Mouse (Mus musculus) MEL (cell line): ENCODE measurements around the gene Limch1. TPM values are rescaled to one million over a fixed set of nuclear protein-coding genes. Genes with fewer than 3 reads are reported as not detected.

ENCODE experiments used
- DNase-seq: peaks from one replicate; pipeline ENCODE4 v3.0.0; 2011; ENCODE audit warnings: low read depth, low spot score
- H3K27ac ChIP-seq: 2 replicates; pipeline ENCODE4 v1.5.1; 2012; ENCODE audit warnings: low read depth, mild to moderate bottlenecking, control low read depth, low read length, moderate library complexity; ENCODE audit not compliant: control insufficient read depth
- H3K27me3 ChIP-seq, 2 experiments: fragments of 150-350 bp in 1 of 2; sonication (generic) in 1 of 2; 2 replicates each; pipeline ENCODE4 v1.6.1; 2012; ENCODE audit warnings: low read length in 2 of 2, mild to moderate bottlenecking in 2 of 2, improper control_type of control experiment in 1 of 2, moderate library complexity in 1 of 2; ENCODE audit not compliant: insufficient read depth in 2 of 2, control insufficient read depth in 1 of 2
- H3K36me3 ChIP-seq, 2 experiments: 2 replicates each; pipeline ENCODE4 v1.6.1; 2012 to 2014; ENCODE audit warnings: low read length in 2 of 2, improper control_type of control experiment in 1 of 2, inconsistent platforms in 1 of 2, mild to moderate bottlenecking in 1 of 2; ENCODE audit not compliant: insufficient read depth in 2 of 2, control insufficient read depth in 1 of 2
- H3K4me1 ChIP-seq, 2 experiments: fragments of 150-350 bp in 1 of 2; sonication (generic) in 1 of 2; 2 replicates each; pipeline ENCODE4 v1.6.1; 2012; ENCODE audit warnings: low read length in 2 of 2, improper control_type of control experiment in 1 of 2, mild to moderate bottlenecking in 1 of 2; ENCODE audit not compliant: insufficient read depth in 2 of 2, control insufficient read depth in 1 of 2
- H3K4me3 ChIP-seq, 2 experiments: fragments of 150-350 bp in 1 of 2; sonication (generic) in 1 of 2; 2 replicates each; pipeline ENCODE4 v1.5.1; 2012; ENCODE audit warnings: low read depth in 2 of 2, low read length in 2 of 2, mild to moderate bottlenecking in 2 of 2, moderate library complexity in 2 of 2, control low read depth in 1 of 2, improper control_type of control experiment in 1 of 2; ENCODE audit not compliant: control insufficient read depth in 1 of 2, insufficient read depth in 1 of 2
- H3K79me2 ChIP-seq: 2 replicates; pipeline ENCODE4 v1.6.1; 2012; ENCODE audit warnings: mild to moderate bottlenecking, low read length, moderate library complexity; ENCODE audit not compliant: control insufficient read depth, poor library complexity, insufficient read depth
- H3K9ac ChIP-seq: 2 replicates; pipeline ENCODE4 v1.6.1; 2012; ENCODE audit warnings: low read depth, mild to moderate bottlenecking, control low read depth, low read length, moderate library complexity; ENCODE audit not compliant: control insufficient read depth, poor library complexity, severe bottlenecking
- H3K9me3 ChIP-seq: fragments of 150-350 bp; sonication (generic); replicated peaks from 2 replicates; pipeline ENCODE4 v1.6.1; 2012; ENCODE audit warnings: mild to moderate bottlenecking, low read length, improper control_type of control experiment, moderate library complexity; ENCODE audit not compliant: insufficient read depth
- BHLHE40 ChIP-seq: IDR thresholded peaks from 2 replicates; pipeline ENCODE4 v1.6.1; 2012; ENCODE audit warnings: low read depth, mild to moderate bottlenecking, inconsistent platforms, low read length, improper control_type of control experiment, borderline replicate concordance
- CHD1 ChIP-seq: IDR thresholded peaks from 2 replicates; pipeline ENCODE4 v1.6.1; 2012; ENCODE audit warnings: low read depth, mild to moderate bottlenecking, inconsistent platforms, low read length, improper control_type of control experiment
- CHD2 ChIP-seq: IDR thresholded peaks from 2 replicates; pipeline ENCODE4 v1.6.1; 2011; ENCODE audit warnings: low read length, improper control_type of control experiment
- CTCF ChIP-seq, 3 experiments: IDR thresholded peaks in 2 of 3; conservative IDR thresholded peaks in 1 of 3; 2 replicates each; pipeline ENCODE4 v1.5.1; 2011 to 2012; ENCODE audit warnings: low read length in 3 of 3, low read depth in 2 of 3, mild to moderate bottlenecking in 2 of 3, improper control_type of control experiment in 1 of 3, inconsistent platforms in 1 of 3, mixed read lengths in 1 of 3, moderate library complexity in 1 of 3; ENCODE audit not compliant: control insufficient read depth in 1 of 3, insufficient read depth in 1 of 3, poor library complexity in 1 of 3, severe bottlenecking in 1 of 3
- ELF1 ChIP-seq: IDR thresholded peaks from 2 replicates; pipeline ENCODE4 v1.6.1; 2014; ENCODE audit warnings: low read depth, mild to moderate bottlenecking, inconsistent platforms, low read length, improper control_type of control experiment, moderate library complexity
- GABPA ChIP-seq: IDR thresholded peaks from 2 replicates; pipeline ENCODE4 v1.6.1; 2012; ENCODE audit warnings: low read depth, mild to moderate bottlenecking, inconsistent platforms, low read length, improper control_type of control experiment, moderate library complexity
- KAT2A ChIP-seq: conservative IDR thresholded peaks from 2 replicates; pipeline ENCODE4 v1.6.1; 2012; ENCODE audit warnings: low read depth, low read length, improper control_type of control experiment, inconsistent platforms
- MAZ ChIP-seq: IDR thresholded peaks from 2 replicates; pipeline ENCODE4 v1.6.1; 2012; ENCODE audit warnings: low read depth, mild to moderate bottlenecking, inconsistent platforms, low read length, improper control_type of control experiment
- MEF2A ChIP-seq: IDR thresholded peaks from 2 replicates; pipeline ENCODE4 v1.6.1; 2014; ENCODE audit warnings: low read depth, mild to moderate bottlenecking, inconsistent platforms, low read length, improper control_type of control experiment; ENCODE audit not compliant: poor library complexity, insufficient replicate concordance, severe bottlenecking; ENCODE audit errors: extremely low read depth
- NRF1 ChIP-seq: IDR thresholded peaks from 2 replicates; pipeline ENCODE4 v1.6.1; 2014; ENCODE audit warnings: low read depth, mild to moderate bottlenecking, inconsistent platforms, low read length, improper control_type of control experiment, moderate library complexity; ENCODE audit not compliant: poor library complexity, insufficient read depth, severe bottlenecking
- POLR2AphosphoS2 ChIP-seq: IDR thresholded peaks from 2 replicates; pipeline ENCODE4 v1.6.1; 2011; ENCODE audit warnings: low read length, improper control_type of control experiment
- SIN3A ChIP-seq: IDR thresholded peaks from 2 replicates; pipeline ENCODE4 v1.6.1; 2012; ENCODE audit warnings: low read length, improper control_type of control experiment, inconsistent platforms
- SMC3 ChIP-seq: IDR thresholded peaks from 2 replicates; pipeline ENCODE4 v1.6.1; 2011; ENCODE audit warnings: low read depth, low read length, improper control_type of control experiment
- TBP ChIP-seq: IDR thresholded peaks from 2 replicates; pipeline ENCODE4 v1.8.0; 2011; ENCODE audit warnings: low read depth, low read length, improper control_type of control experiment
- TCF12 ChIP-seq: IDR thresholded peaks from 2 replicates; pipeline ENCODE4 v1.6.1; 2014; ENCODE audit warnings: low read depth, mild to moderate bottlenecking, inconsistent platforms, low read length, improper control_type of control experiment, moderate library complexity
- UBTF ChIP-seq: IDR thresholded peaks from 2 replicates; pipeline ENCODE4 v1.6.1; 2012; ENCODE audit warnings: low read depth, mild to moderate bottlenecking, inconsistent platforms, low read length, improper control_type of control experiment, moderate library complexity, borderline replicate concordance; ENCODE audit not compliant: insufficient read depth
- USF1 ChIP-seq: IDR thresholded peaks from 2 replicates; pipeline ENCODE4 v1.6.1; 2014; ENCODE audit warnings: low read depth, mild to moderate bottlenecking, inconsistent platforms, low read length, improper control_type of control experiment, moderate library complexity
- polyA plus RNA-seq, 2 experiments: library from polyadenylated mRNA; stranded (reverse) in 1 of 2; unstranded in 1 of 2; fragments of >175 nt in 1 of 2; fragments of >200 nt in 1 of 2; gene quantifications; 2 replicates each; pipeline versions ENCODE4 v1.2.1 to v1.2.4; 2012; ENCODE audit warnings: low replicate concordance in 2 of 2, low read depth in 1 of 2; ENCODE audit not compliant: insufficient read length in 2 of 2, insufficient read depth in 1 of 2, missing spikeins in 1 of 2
- total RNA-seq: library from RNA; depleted of rRNA; stranded (reverse); fragments of 300-350 nt; gene quantifications from 2 replicates; pipeline ENCODE4 v1.2.3, GENCODE M21; 2012

Limch1 gene
- total and polyA plus RNA-seq, 3 experiments, result not detected

- H3K9ac ChIP-seq, result no peak overlapping the region
- H3K27me3 ChIP-seq, result no peaks in the 10 kb centered on the region
- DNase-seq, result no peak
- H3K27ac ChIP-seq, result no peak overlapping the region
- H3K36me3 ChIP-seq, result no peaks in the 10 kb centered on the region
- H3K4me1 ChIP-seq, result no peaks in the 10 kb centered on the region
- no peaks in the 10 kb centered on the region for H3K79me2 ChIP-seq
- H3K9me3 ChIP-seq, result no peaks in the 10 kb centered on the region
- no peak for TF ChIP-seq MEF2A
- no peak for TF ChIP-seq NRF1
- no peak for TF ChIP-seq POLR2AphosphoS2
- no peak overlapping the region for H3K4me3 ChIP-seq
These were observed 246.8 kb downstream of the Limch1 start for GRCm38 (mm10) chr5:66992401-66992800.

GRCm38 (mm10) chr5:66993076-66993475 lies 247.4 kb downstream of the Limch1 start:
- Histone ChIP-seq H3K4me1 (no peaks in the 10 kb centered on the region), H3K27ac (no peak overlapping the region), H3K9ac (no peak overlapping the region), H3K9me3 (no peaks in the 10 kb centered on the region), H3K4me3 (no peak overlapping the region), H3K36me3 (no peaks in the 10 kb centered on the region), H3K79me2 (no peaks in the 10 kb centered on the region), H3K27me3 (no peaks in the 10 kb centered on the region)
- TF ChIP-seq NRF1 (no peak), MAZ (no peak), GABPA (no peak), TBP (no peak), BHLHE40 (no peak), SMC3 (no peak), UBTF (no peak), CTCF (IDR thresholded peaks at IDR 0.05 in 2 of 3, conservative IDR thresholded peaks at IDR 0.05 in 1 of 3; ENCODE audit: control insufficient read depth in 1 of 3, insufficient read depth in 1 of 3, low read depth in 2 of 3, low read length in 3 of 3, poor library complexity in 1 of 3, severe bottlenecking in 1 of 3) (no peak), USF1 (no peak), KAT2A (no peak), MEF2A (no peak), TCF12 (no peak), SIN3A (no peak), ELF1 (no peak), CHD1 (no peak), CHD2 (no peak)
- no peak for DNase-seq
